Mouse (Mus musculus): ENCODE measurements around the gene Carnmt1. TPM values are rescaled to one million over a fixed set of nuclear protein-coding genes. Genes with fewer than 3 reads are reported as not detected.

Carnmt1 gene
- polyA plus RNA-seq, 1 experiment, result not detected

- WGBS, result 38% methylated on average over 1 of the region's 1 CpGs
- H3K4me3 ChIP-seq (ENCODE audit: insufficient read depth, low read depth, low read length), result no peak overlapping the region
- H3K4me1 ChIP-seq (ENCODE audit: control insufficient read depth, insufficient read depth, low read length), result no peaks in the 10 kb centered on the region
- TF ChIP-seq POLR2A (IDR thresholded peaks at IDR 0.05; ENCODE audit: insufficient read depth, low read depth, low read length), result no peak
- no peak for TF ChIP-seq CTCF (IDR thresholded peaks at IDR 0.05; ENCODE audit: insufficient read depth, low read depth, low read length)
- no peak overlapping the region for H3K27ac ChIP-seq (ENCODE audit: insufficient read depth, low read depth, low read length)
These were observed 8.9 kb upstream of the Carnmt1 start for GRCm38 (mm10) chr19:18661683-18662082.

DNA sequence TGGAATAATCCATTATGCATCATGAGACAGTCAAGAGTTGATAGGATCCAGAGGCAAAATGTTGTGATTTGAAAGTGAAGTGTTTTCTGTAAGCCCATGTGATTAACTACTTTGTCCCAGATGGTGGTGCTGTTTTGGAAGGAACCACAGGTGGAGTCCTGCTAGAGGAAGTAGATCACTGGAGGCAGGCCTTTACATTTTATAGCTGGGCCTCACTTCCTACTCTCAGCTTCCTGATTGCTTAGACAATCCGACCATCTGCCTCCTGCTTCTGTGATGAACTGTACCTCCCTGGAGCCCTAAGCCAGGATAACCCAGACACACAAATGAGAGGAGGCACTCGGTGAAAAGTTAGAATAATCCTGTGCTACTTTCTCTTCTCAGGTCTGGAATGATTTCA lies 6.7 kb upstream of the Carnmt1 start:
- Histone ChIP-seq H3K27ac (ENCODE audit: insufficient read depth, low read depth, low read length) (no peak overlapping the region), H3K4me1 (ENCODE audit: control insufficient read depth, insufficient read depth, low read length) (no peaks in the 10 kb centered on the region), H3K4me3 (ENCODE audit: insufficient read depth, low read depth, low read length) (no peak overlapping the region)
- TF ChIP-seq POLR2A (IDR thresholded peaks at IDR 0.05; ENCODE audit: insufficient read depth, low read depth, low read length) (no peak), CTCF (IDR thresholded peaks at IDR 0.05; ENCODE audit: insufficient read depth, low read depth, low read length) (no peak)
- 77% methylated on average over 2 of the region's 2 CpGs for WGBS

- H3K4me1 ChIP-seq (ENCODE audit: control insufficient read depth, insufficient read depth, low read length), result no peaks in the 10 kb centered on the region
- TF ChIP-seq POLR2A (IDR thresholded peaks at IDR 0.05; ENCODE audit: insufficient read depth, low read depth, low read length) (no peak), CTCF (IDR thresholded peaks at IDR 0.05; ENCODE audit: insufficient read depth, low read depth, low read length) (no peak)
- H3K4me3 ChIP-seq (ENCODE audit: insufficient read depth, low read depth, low read length), result no peak overlapping the region
- WGBS, result 82% methylated on average over 7 of the region's 7 CpGs
- H3K27ac ChIP-seq (ENCODE audit: insufficient read depth, low read depth, low read length), result no peak overlapping the region
These were observed 3.6 kb upstream of the Carnmt1 start for GRCm38 (mm10) chr19:18666966-18667365.

DNA sequence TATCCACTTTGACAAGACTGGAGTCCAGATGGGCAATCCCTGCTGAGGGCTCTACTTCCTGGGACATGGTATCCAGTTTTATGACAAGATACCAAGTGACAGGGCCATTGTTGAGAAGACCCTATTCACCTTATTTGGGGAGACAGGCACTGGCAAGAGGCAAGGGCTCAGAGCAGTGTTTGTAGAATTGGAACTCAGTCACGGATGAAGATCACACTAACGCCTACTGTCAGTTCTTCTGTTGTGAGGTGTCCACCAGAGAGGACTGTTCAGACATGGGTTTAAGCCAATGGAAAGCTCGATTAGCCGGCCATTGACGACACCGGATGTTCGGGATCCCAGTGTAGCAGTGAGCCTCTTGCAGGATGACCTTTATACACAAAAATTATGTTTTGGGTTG lies 1.0 kb upstream of the Carnmt1 start:
- H3K4me3 ChIP-seq (ENCODE audit: insufficient read depth, low read depth, low read length), result no peak overlapping the region
- H3K4me1 ChIP-seq (ENCODE audit: control insufficient read depth, insufficient read depth, low read length), result peaks cover 4% of the 10 kb centered on the region
- WGBS, result 97% methylated on average over 7 of the region's 7 CpGs
- H3K27ac ChIP-seq (ENCODE audit: insufficient read depth, low read depth, low read length), result no peak overlapping the region
- TF ChIP-seq CTCF (IDR thresholded peaks at IDR 0.05; ENCODE audit: insufficient read depth, low read depth, low read length), result no peak
- TF ChIP-seq POLR2A (IDR thresholded peaks at IDR 0.05; ENCODE audit: insufficient read depth, low read depth, low read length), result no peak

- H3K4me1 ChIP-seq (ENCODE audit: control insufficient read depth, insufficient read depth, low read length), result peaks cover 4% of the 10 kb centered on the region
- H3K27ac ChIP-seq (ENCODE audit: insufficient read depth, low read depth, low read length), result peak overlapping the region; percentile 65
- WGBS, result under 1% methylated on average over 64 of the region's 64 CpGs
- peak; percentile 28 for TF ChIP-seq POLR2A (IDR thresholded peaks at IDR 0.05; ENCODE audit: insufficient read depth, low read depth, low read length)
- TF ChIP-seq CTCF (IDR thresholded peaks at IDR 0.05; ENCODE audit: insufficient read depth, low read depth, low read length), result no peak
- peak overlapping the region; percentile 60 for H3K4me3 ChIP-seq (ENCODE audit: insufficient read depth, low read depth, low read length)
These were observed 635 bp downstream of the Carnmt1 start for GRCm38 (mm10) chr19:18671056-18671741.

DNA sequence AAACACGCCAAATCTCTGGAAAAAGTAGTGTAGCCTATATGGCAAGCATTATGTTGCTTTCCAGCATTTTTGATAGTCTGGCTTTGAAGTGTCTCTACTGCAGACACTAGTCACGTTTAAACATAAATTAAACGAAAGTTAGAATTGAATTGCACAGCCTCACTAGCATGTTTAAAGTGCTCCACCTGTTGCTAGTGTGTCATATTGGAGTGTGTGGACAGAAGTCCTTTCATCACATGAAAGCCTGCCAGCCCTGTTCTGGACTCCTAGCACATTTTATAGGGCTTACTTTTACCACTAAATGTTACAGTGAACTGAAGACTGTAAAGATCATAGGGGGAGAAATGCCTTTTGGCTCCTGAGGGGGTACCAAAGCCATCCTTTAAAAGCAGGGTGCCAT lies 1.9 kb downstream of the Carnmt1 start:
- WGBS, result 63% methylated on average over 3 of the region's 3 CpGs
- peaks cover 4% of the 10 kb centered on the region for H3K4me1 ChIP-seq (ENCODE audit: control insufficient read depth, insufficient read depth, low read length)

GRCm38 (mm10) chr19:18673116-18673515 lies 2.6 kb downstream of the Carnmt1 start:
- H3K27ac ChIP-seq (ENCODE audit: insufficient read depth, low read depth, low read length), result no peak overlapping the region
- H3K4me1 ChIP-seq (ENCODE audit: control insufficient read depth, insufficient read depth, low read length), result peaks cover 4% of the 10 kb centered on the region
- H3K4me3 ChIP-seq (ENCODE audit: insufficient read depth, low read depth, low read length), result no peak overlapping the region
- WGBS, result 42% methylated on average over 4 of the region's 4 CpGs
- TF ChIP-seq CTCF (IDR thresholded peaks at IDR 0.05; ENCODE audit: insufficient read depth, low read depth, low read length), result no peak
- TF ChIP-seq POLR2A (IDR thresholded peaks at IDR 0.05; ENCODE audit: insufficient read depth, low read depth, low read length), result no peak

More for the DNA sequence above, 1.9 kb downstream of the Carnmt1 start:
- H3K27ac ChIP-seq (ENCODE audit: insufficient read depth, low read depth, low read length), result no peak overlapping the region
- TF ChIP-seq POLR2A (IDR thresholded peaks at IDR 0.05; ENCODE audit: insufficient read depth, low read depth, low read length) (no peak), CTCF (IDR thresholded peaks at IDR 0.05; ENCODE audit: insufficient read depth, low read depth, low read length) (no peak)
- H3K4me3 ChIP-seq (ENCODE audit: insufficient read depth, low read depth, low read length), result no peak overlapping the region

DNA sequence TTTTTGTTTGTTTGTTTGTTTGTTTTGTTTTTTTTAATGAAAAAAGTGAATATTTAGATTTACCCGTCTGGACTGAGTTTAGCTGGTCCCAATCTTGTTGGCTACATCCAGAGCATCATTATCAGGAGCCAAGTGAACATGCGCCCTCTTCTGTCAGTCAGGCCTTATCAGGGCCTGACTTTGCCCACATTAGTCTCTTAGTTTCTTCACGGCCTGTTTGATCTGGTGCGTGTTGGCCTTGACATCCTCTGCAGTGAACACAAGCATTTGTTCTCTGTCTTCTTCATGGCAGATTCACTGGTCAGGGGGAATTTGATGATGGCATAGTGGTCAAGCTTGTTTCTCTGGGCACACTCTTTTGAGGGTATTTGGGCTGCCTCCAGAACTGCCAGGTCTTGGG lies 11.6 kb downstream of the Carnmt1 start:
- WGBS, result 80% methylated on average over 4 of the region's 4 CpGs

DNA sequence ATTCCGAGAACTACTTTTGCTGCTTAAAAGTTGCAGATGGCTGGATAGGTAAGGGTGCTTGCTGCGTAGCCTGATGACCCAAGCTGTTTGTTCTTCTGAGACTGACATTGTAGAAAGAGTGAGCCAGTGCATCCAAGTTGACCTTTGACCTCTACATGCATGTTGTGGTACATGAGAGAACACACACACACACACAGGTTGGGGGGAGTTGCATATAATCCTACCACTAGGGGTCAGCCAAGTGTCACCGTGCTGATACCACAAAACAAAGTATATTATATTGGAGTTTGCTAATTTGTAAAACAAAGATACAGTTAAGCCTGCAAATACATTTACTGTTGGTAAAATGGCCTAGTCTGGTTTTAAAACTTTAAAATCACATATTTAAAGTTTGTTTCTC lies 17.0 kb downstream of the Carnmt1 start:
- no peak overlapping the region for H3K4me3 ChIP-seq (ENCODE audit: insufficient read depth, low read depth, low read length)
- no peak for TF ChIP-seq POLR2A (IDR thresholded peaks at IDR 0.05; ENCODE audit: insufficient read depth, low read depth, low read length)
- TF ChIP-seq CTCF (IDR thresholded peaks at IDR 0.05; ENCODE audit: insufficient read depth, low read depth, low read length), result no peak
- 76% methylated on average over 3 of the region's 3 CpGs for WGBS
- H3K4me1 ChIP-seq (ENCODE audit: control insufficient read depth, insufficient read depth, low read length), result no peaks in the 10 kb centered on the region
- H3K27ac ChIP-seq (ENCODE audit: insufficient read depth, low read depth, low read length), result no peak overlapping the region

More for the DNA sequence above, 11.6 kb downstream of the Carnmt1 start:
- Histone ChIP-seq H3K4me1 (ENCODE audit: control insufficient read depth, insufficient read depth, low read length) (no peaks in the 10 kb centered on the region), H3K4me3 (ENCODE audit: insufficient read depth, low read depth, low read length) (no peak overlapping the region), H3K27ac (ENCODE audit: insufficient read depth, low read depth, low read length) (no peak overlapping the region)
- TF ChIP-seq POLR2A (IDR thresholded peaks at IDR 0.05; ENCODE audit: insufficient read depth, low read depth, low read length), result no peak
- no peak for TF ChIP-seq CTCF (IDR thresholded peaks at IDR 0.05; ENCODE audit: insufficient read depth, low read depth, low read length)
